Mouse (Mus musculus): ENCODE results near the gene Il21. TPM values are rescaled to one million over a fixed set of nuclear protein-coding genes. Genes with fewer than 3 reads are reported as not detected.

Il21 gene
- polyA plus RNA-seq, 2 experiments: not detected

DNA sequence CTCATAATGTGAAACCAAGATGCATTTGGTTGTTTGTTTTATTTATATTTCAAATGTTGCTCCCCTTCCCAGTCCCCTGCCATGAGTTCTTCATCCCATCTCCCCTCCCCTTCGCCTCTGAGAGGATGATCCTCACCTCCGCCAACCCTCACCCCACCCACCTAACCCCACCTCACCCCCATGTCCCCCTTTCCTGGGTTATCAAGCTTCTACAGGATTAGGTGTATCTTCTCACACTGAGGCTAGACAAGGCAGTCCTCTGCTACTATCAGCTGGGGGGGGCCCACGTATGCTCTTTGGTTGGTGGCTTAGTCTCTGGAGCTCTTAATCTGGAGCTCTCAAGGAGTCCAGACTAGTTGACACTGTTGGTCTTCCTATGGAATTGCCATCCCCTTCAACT, 18.5 kb upstream of the Il21 start:
- ATAC-seq (ENCODE audit: insufficient read depth): no peak
- 52% methylated on average over 3 of the region's 3 CpGs for WGBS (ENCODE audit: insufficient replicate concordance)
- no peak for TF ChIP-seq EP300 (IDR thresholded peaks at IDR 0.05; ENCODE audit: low read depth)
- TF ChIP-seq CTCF (IDR thresholded peaks at IDR 0.05; ENCODE audit: low read depth): no peak

DNA sequence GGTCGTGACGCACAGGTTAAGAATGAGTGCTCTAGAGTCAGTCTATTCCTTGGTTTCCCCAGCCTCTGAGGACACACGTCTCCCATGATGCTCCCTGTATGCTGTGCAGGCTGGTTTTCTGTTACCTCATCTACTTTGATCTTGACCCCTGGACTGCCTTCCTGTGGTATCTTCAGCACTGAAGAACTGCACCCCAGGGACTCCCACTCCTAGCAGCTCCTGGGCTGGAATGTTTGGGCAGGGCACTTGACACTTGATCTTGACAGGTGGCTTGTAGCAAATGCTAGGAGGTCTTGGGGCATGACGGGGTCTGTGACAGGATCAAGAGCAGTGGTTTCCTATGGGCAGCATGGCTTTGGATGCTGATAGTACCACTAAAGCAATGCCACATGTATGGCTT, 2.6 kb upstream of the Il21 start:
- Histone ChIP-seq H3K4me1 (replicated peaks; ENCODE audit: control insufficient read depth in 2 of 2, insufficient read depth in 2 of 2, low read length in 1 of 2) (no peaks in the 10 kb centered on the region), H3K27ac (no peak overlapping the region), H3K36me3 (replicated peaks; ENCODE audit: control insufficient read depth, insufficient read depth, low read depth) (no peaks in the 10 kb centered on the region), H3K4me3 (ENCODE audit: insufficient read depth in 1 of 2, low read depth in 2 of 2, low read length in 2 of 2) (no peak overlapping the region), H3K4me2 (ENCODE audit: low read depth) (no peak overlapping the region), H3K9me3 (ENCODE audit: control insufficient read depth, low read length) (no peaks in the 10 kb centered on the region), H3K9ac (replicated peaks) (no peak overlapping the region), H3K27me3 (ENCODE audit: control insufficient read depth, insufficient read depth, low read length) (no peaks in the 10 kb centered on the region)
- ATAC-seq (ENCODE audit: insufficient read depth): no peak
- WGBS (ENCODE audit: insufficient replicate concordance): 64% methylated on average over 4 of the region's 4 CpGs
- no peak for TF ChIP-seq EP300 (IDR thresholded peaks at IDR 0.05; ENCODE audit: low read depth)
- TF ChIP-seq CTCF (IDR thresholded peaks at IDR 0.05; ENCODE audit: low read depth): no peak
- no peak for DNase-seq (ENCODE audit: low read depth in 3 of 3, low spot score in 3 of 3)

More for the DNA sequence above, 18.5 kb upstream of the Il21 start:
- H3K9me3 ChIP-seq (ENCODE audit: control insufficient read depth, low read length): no peaks in the 10 kb centered on the region
- no peaks in the 10 kb centered on the region for H3K27me3 ChIP-seq (ENCODE audit: control insufficient read depth, insufficient read depth, low read length)
- DNase-seq (ENCODE audit: low read depth in 3 of 3, low spot score in 3 of 3): no peak
- H3K9ac ChIP-seq (replicated peaks): no peak overlapping the region
- no peak overlapping the region for H3K4me3 ChIP-seq (ENCODE audit: insufficient read depth in 1 of 2, low read depth in 2 of 2, low read length in 2 of 2)
- H3K36me3 ChIP-seq (replicated peaks; ENCODE audit: control insufficient read depth, insufficient read depth, low read depth): no peaks in the 10 kb centered on the region
- H3K27ac ChIP-seq: no peak overlapping the region
- H3K4me1 ChIP-seq (replicated peaks; ENCODE audit: control insufficient read depth in 2 of 2, insufficient read depth in 2 of 2, low read length in 1 of 2): 0 out of 4 replicates have a peak, but pooled peaks cover 0 to 3% of the 10 kb centered on the region in 2 experiments
- H3K4me2 ChIP-seq (ENCODE audit: low read depth): no peak overlapping the region

DNA sequence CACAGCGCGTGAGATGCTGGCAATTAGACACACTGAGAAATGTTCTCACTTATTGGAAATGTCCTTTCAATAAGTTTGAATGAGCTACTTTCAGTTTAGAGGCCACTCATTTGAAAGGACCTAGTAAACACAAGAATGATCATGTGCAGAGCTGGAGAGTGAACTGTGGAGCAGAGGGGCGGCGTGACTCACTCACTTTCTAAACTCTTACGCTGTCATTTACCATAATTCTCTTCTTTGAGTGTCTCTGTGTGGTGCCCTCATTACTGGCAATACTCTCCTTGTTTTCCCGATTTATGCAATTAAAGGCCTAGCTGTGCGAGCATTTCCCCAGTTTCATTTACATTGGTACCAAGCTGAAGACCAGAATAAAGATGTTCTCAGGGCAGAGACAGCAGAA, 1.3 kb downstream of the Il21 start:
- H3K4me1 ChIP-seq (replicated peaks; ENCODE audit: control insufficient read depth in 2 of 2, insufficient read depth in 2 of 2, low read length in 1 of 2): no peaks in the 10 kb centered on the region

DNA sequence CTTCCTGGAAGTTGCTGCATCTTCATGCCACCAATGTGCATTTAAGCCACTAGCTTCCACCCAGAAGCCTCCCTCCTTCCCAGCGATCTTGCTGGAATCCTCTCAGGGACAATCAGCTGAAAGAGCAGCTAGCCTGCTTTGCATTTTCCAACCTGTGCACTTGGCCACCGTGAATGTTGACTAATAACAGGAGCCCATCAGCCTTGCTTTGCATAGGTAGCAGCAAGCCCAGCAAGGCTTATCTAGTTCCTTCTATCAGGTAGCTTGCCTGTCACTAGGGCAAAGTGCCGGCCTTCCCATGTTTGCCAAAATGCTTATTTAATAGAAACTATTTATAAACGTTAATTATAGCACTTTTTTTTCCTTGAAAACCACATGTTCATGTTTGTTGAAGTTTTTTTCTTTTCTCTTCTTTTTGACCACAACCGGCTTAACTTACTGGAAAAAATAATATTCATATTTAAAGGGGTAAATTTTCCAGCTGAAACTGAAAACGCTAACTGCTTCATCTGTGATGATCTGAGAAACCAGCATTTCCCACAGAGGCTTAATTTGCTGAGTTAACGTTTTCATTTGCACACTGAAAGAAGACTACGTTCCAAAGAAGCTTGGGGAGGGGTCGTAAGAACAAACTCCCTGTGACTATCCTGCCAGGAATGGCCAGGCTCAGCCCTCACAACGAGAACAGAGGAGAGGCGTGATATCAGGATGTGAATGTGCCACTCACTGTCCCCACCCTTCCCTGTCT, 3.2 kb downstream of the Il21 start:
- H3K27me3 ChIP-seq (ENCODE audit: control insufficient read depth, insufficient read depth, low read length): no peaks in the 10 kb centered on the region
- H3K9me3 ChIP-seq (ENCODE audit: control insufficient read depth, low read length): no peaks in the 10 kb centered on the region
- 48% methylated on average over 11 of the region's 11 CpGs for WGBS (ENCODE audit: insufficient replicate concordance)
- H3K4me2 ChIP-seq (ENCODE audit: low read depth): no peak overlapping the region
- H3K4me3 ChIP-seq (ENCODE audit: insufficient read depth in 1 of 2, low read depth in 2 of 2, low read length in 2 of 2): no peak overlapping the region
- TF ChIP-seq EP300 (IDR thresholded peaks at IDR 0.05; ENCODE audit: low read depth) (no peak), CTCF (IDR thresholded peaks at IDR 0.05; ENCODE audit: low read depth) (no peak)
- DNase-seq (ENCODE audit: low read depth in 3 of 3, low spot score in 3 of 3) (no peak), ATAC-seq (ENCODE audit: insufficient read depth) (no peak)
- H3K9ac ChIP-seq (replicated peaks): no peak overlapping the region
- no peaks in the 10 kb centered on the region for H3K4me1 ChIP-seq (replicated peaks; ENCODE audit: control insufficient read depth in 2 of 2, insufficient read depth in 2 of 2, low read length in 1 of 2)
- H3K27ac ChIP-seq: no peak overlapping the region
- no peaks in the 10 kb centered on the region for H3K36me3 ChIP-seq (replicated peaks; ENCODE audit: control insufficient read depth, insufficient read depth, low read depth)

More for the DNA sequence above, 1.3 kb downstream of the Il21 start:
- Histone ChIP-seq H3K36me3 (replicated peaks; ENCODE audit: control insufficient read depth, insufficient read depth, low read depth) (no peaks in the 10 kb centered on the region), H3K27me3 (ENCODE audit: control insufficient read depth, insufficient read depth, low read length) (no peaks in the 10 kb centered on the region), H3K4me3 (ENCODE audit: insufficient read depth in 1 of 2, low read depth in 2 of 2, low read length in 2 of 2) (no peak overlapping the region), H3K4me2 (ENCODE audit: low read depth) (no peak overlapping the region), H3K9me3 (ENCODE audit: control insufficient read depth, low read length) (no peaks in the 10 kb centered on the region), H3K9ac (replicated peaks) (no peak overlapping the region), H3K27ac (no peak overlapping the region)
- DNase-seq (ENCODE audit: low read depth in 3 of 3, low spot score in 3 of 3): no peak
- ATAC-seq (ENCODE audit: insufficient read depth): no peak
- 76% methylated on average over 7 of the region's 7 CpGs for WGBS (ENCODE audit: insufficient replicate concordance)
- TF ChIP-seq EP300 (IDR thresholded peaks at IDR 0.05; ENCODE audit: low read depth): no peak

DNA sequence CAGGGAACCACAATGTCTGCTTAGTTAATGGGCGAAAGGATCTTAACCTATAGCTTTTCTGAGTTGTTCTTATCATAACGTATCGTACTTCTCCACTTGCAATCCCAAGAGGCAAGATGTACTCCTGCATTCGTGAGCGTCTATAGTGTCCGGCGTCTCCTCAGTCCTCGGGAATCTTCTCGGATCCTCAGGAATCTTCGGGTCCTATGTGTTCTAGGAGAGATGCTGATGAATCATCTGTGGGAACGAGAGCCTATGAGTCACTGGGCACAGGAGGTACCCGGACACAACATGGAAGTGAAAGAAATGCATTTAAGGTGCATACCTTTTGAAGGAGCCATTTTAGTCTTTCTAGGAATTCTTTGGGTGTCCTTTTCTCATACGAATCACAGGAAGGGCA, 7.3 kb downstream of the Il21 start:
- no peak for ATAC-seq (ENCODE audit: insufficient read depth)
- H3K4me3 ChIP-seq (ENCODE audit: insufficient read depth in 1 of 2, low read depth in 2 of 2, low read length in 2 of 2): no peak overlapping the region
- TF ChIP-seq EP300 (IDR thresholded peaks at IDR 0.05; ENCODE audit: low read depth): no peak
- TF ChIP-seq CTCF (IDR thresholded peaks at IDR 0.05; ENCODE audit: low read depth): no peak

More for the DNA sequence above, 7.3 kb downstream of the Il21 start:
- no peak overlapping the region for H3K27ac ChIP-seq
- no peak for DNase-seq (ENCODE audit: low read depth in 3 of 3, low spot score in 3 of 3)
- no peak overlapping the region for H3K4me2 ChIP-seq (ENCODE audit: low read depth)
- H3K27me3 ChIP-seq (ENCODE audit: control insufficient read depth, insufficient read depth, low read length): no peaks in the 10 kb centered on the region
- H3K9me3 ChIP-seq (ENCODE audit: control insufficient read depth, low read length): no peaks in the 10 kb centered on the region
- no peaks in the 10 kb centered on the region for H3K4me1 ChIP-seq (replicated peaks; ENCODE audit: control insufficient read depth in 2 of 2, insufficient read depth in 2 of 2, low read length in 1 of 2)
- no peaks in the 10 kb centered on the region for H3K36me3 ChIP-seq (replicated peaks; ENCODE audit: control insufficient read depth, insufficient read depth, low read depth)
- no peak overlapping the region for H3K9ac ChIP-seq (replicated peaks)
- 73% methylated on average over 13 of the region's 13 CpGs for WGBS (ENCODE audit: insufficient replicate concordance)

Data from liver, embryonic 14.5 days (tissue).